Mouse (Mus musculus) G1E (cell line): ENCODE data around the gene Megf8. TPM values are rescaled to one million over a fixed set of nuclear protein-coding genes. Genes with fewer than 3 reads are reported as not detected.

Experiments used
- ATAC-seq: 2 replicates; pipeline ENCODE4 v1.8.0; 2016; ENCODE audit warnings: mild to moderate bottlenecking; ENCODE audit not compliant: insufficient number of reproducible peaks, poor library complexity, low FRiP score, severe bottlenecking; ENCODE audit errors: extremely low read depth
- DNase-seq: peaks from one replicate; pipeline ENCODE4 v3.0.0; 2012; ENCODE audit warnings: low spot score
- H3K27me3 ChIP-seq: 2 replicates; pipeline ENCODE4 v1.6.1; 2012; ENCODE audit warnings: mild to moderate bottlenecking, low read length, inconsistent platforms; ENCODE audit not compliant: insufficient read depth
- H3K36me3 ChIP-seq: replicated peaks from 2 replicates; pipeline ENCODE3; 2012; ENCODE audit warnings: mild to moderate bottlenecking, inconsistent platforms
- H3K4me1 ChIP-seq: 2 replicates; pipeline ENCODE4 v1.6.1; 2012; ENCODE audit warnings: low read depth, low read length, inconsistent platforms, mixed read lengths; ENCODE audit not compliant: insufficient read depth
- H3K4me3 ChIP-seq: 2 replicates; pipeline ENCODE4 v1.5.1; 2012; ENCODE audit warnings: low read depth, mild to moderate bottlenecking, inconsistent platforms, low read length, moderate library complexity, mixed read lengths
- H3K9me3 ChIP-seq: replicated peaks from 2 replicates; pipeline ENCODE4 v1.6.1; 2012; ENCODE audit warnings: inconsistent platforms
- CTCF ChIP-seq: IDR thresholded peaks from 2 replicates; pipeline ENCODE4 v1.5.1; 2012; ENCODE audit warnings: low read depth, low read length, inconsistent platforms, mixed read lengths
- GATA1 ChIP-seq: IDR thresholded peaks from 2 replicates; pipeline ENCODE4 v1.6.1; 2012; ENCODE audit warnings: borderline replicate concordance, low read length, inconsistent platforms, mixed read lengths
- GATA2 ChIP-seq: IDR thresholded peaks from 2 replicates; pipeline ENCODE4 v1.6.1; 2012; ENCODE audit warnings: low read depth, low read length, inconsistent platforms, borderline replicate concordance
- POLR2AphosphoS5 ChIP-seq: IDR thresholded peaks from 2 replicates; pipeline ENCODE4 v1.6.1; 2012; ENCODE audit warnings: low read depth, low read length, inconsistent platforms; ENCODE audit not compliant: insufficient replicate concordance
- TAL1 ChIP-seq: conservative IDR thresholded peaks from 2 replicates; pipeline ENCODE4 v1.6.1; 2012; ENCODE audit warnings: low read depth, low read length, inconsistent platforms, mixed read lengths
- polyA plus RNA-seq: library from polyadenylated mRNA; stranded (reverse); fragments of >175 nt; gene quantifications from 2 replicates; pipeline ENCODE4 v1.2.3, GENCODE M21; 2012
- total RNA-seq, 2 experiments: library from RNA; stranded (forward) in 1 of 2; stranded (reverse) in 1 of 2; fragments of 200-1000 nt in 1 of 2; fragments of >200 nt in 1 of 2; fragmentation: Nextera tagmentation in 1 of 2; gene quantifications; 2 replicates each; pipeline ENCODE4 v1.2.3; 2014 to 2017

Megf8 gene
- total and polyA plus RNA-seq, 3 experiments = 6.3 to 24.4 (median 14.3) TPM

- TF ChIP-seq CTCF = peak; percentile 84
- TF ChIP-seq POLR2AphosphoS5 = no peak
- no peaks in the 10 kb centered on the region for H3K27me3 ChIP-seq
- H3K9me3 ChIP-seq = no peaks in the 10 kb centered on the region
- no peak overlapping the region for H3K4me3 ChIP-seq
- 0 out of 2 replicates have a peak, but pooled peaks cover 3% of the 10 kb centered on the region for H3K4me1 ChIP-seq
- peaks cover 93% of the 10 kb centered on the region for H3K36me3 ChIP-seq
- no peak for ATAC-seq
- peak; percentile 77 for DNase-seq
Measured at GRCm38 (mm10) chr7:25333596-25334307, 16.8 kb downstream of the Megf8 start.

- H3K9me3 ChIP-seq = no peaks in the 10 kb centered on the region
- no peak overlapping the region for H3K4me3 ChIP-seq
- TF ChIP-seq TAL1 (no peak), POLR2AphosphoS5 (no peak), GATA1 (no peak), GATA2 (no peak), CTCF (no peak)
- no peaks in the 10 kb centered on the region for H3K27me3 ChIP-seq
- H3K4me1 ChIP-seq = 0 out of 2 replicates have a peak, but pooled peaks cover 3% of the 10 kb centered on the region
- no peak for DNase-seq
- peaks cover 92% of the 10 kb centered on the region for H3K36me3 ChIP-seq
- no peak for ATAC-seq
Measured at GRCm38 (mm10) chr7:25334472-25334871, 17.5 kb downstream of the Megf8 start.

- no peak for TF ChIP-seq CTCF
- Histone ChIP-seq H3K36me3 (peaks cover 91% of the 10 kb centered on the region), H3K4me1 (no peaks in the 10 kb centered on the region), H3K4me3 (no peak overlapping the region), H3K27me3 (no peaks in the 10 kb centered on the region), H3K9me3 (no peaks in the 10 kb centered on the region)
- no peak for ATAC-seq
- no peak for DNase-seq
Measured at GRCm38 (mm10) chr7:25339329-25339728, 22.4 kb downstream of the Megf8 start.

GRCm38 (mm10) chr7:25341000-25341784 is 24.2 kb downstream of the Megf8 start:
- TF ChIP-seq POLR2AphosphoS5 (no peak), GATA1 (no peak), GATA2 (no peak), CTCF (no peak), TAL1 (no peak)
- peaks cover 91% of the 10 kb centered on the region for H3K36me3 ChIP-seq
- ATAC-seq (no peak), DNase-seq (no peak)
- H3K27me3 ChIP-seq = no peaks in the 10 kb centered on the region
- no peak overlapping the region for H3K4me3 ChIP-seq
- no peaks in the 10 kb centered on the region for H3K9me3 ChIP-seq
- H3K4me1 ChIP-seq = no peaks in the 10 kb centered on the region

GRCm38 (mm10) chr7:25348861-25349260 is 31.9 kb downstream of the Megf8 start:
- TF ChIP-seq CTCF = no peak
- no peak for TF ChIP-seq GATA1
- no peak for TF ChIP-seq GATA2
- no peak for TF ChIP-seq TAL1
- no peak for TF ChIP-seq POLR2AphosphoS5
- no peaks in the 10 kb centered on the region for H3K4me1 ChIP-seq
- H3K4me3 ChIP-seq = no peak overlapping the region
- peaks cover 93% of the 10 kb centered on the region for H3K36me3 ChIP-seq
- peaks cover 12% of the 10 kb centered on the region for H3K9me3 ChIP-seq
- ATAC-seq = no peak
- no peaks in the 10 kb centered on the region for H3K27me3 ChIP-seq
- no peak for DNase-seq

GRCm38 (mm10) chr7:25358721-25359206 is 41.8 kb downstream of the Megf8 start:
- Histone ChIP-seq H3K9me3 (no peaks in the 10 kb centered on the region), H3K4me3 (0 out of 2 replicates have a peak overlapping the region, but pooled peaks have one; percentile 13), H3K4me1 (peaks cover 6% of the 10 kb centered on the region; the same call in 1 of the 2 replicates), H3K27me3 (no peaks in the 10 kb centered on the region), H3K36me3 (peaks cover 92% of the 10 kb centered on the region)
- no peak for ATAC-seq
- DNase-seq = no peak
- no peak for TF ChIP-seq GATA2
